Mouse (Mus musculus): ENCODE data around the gene Inhbe.

DNA sequence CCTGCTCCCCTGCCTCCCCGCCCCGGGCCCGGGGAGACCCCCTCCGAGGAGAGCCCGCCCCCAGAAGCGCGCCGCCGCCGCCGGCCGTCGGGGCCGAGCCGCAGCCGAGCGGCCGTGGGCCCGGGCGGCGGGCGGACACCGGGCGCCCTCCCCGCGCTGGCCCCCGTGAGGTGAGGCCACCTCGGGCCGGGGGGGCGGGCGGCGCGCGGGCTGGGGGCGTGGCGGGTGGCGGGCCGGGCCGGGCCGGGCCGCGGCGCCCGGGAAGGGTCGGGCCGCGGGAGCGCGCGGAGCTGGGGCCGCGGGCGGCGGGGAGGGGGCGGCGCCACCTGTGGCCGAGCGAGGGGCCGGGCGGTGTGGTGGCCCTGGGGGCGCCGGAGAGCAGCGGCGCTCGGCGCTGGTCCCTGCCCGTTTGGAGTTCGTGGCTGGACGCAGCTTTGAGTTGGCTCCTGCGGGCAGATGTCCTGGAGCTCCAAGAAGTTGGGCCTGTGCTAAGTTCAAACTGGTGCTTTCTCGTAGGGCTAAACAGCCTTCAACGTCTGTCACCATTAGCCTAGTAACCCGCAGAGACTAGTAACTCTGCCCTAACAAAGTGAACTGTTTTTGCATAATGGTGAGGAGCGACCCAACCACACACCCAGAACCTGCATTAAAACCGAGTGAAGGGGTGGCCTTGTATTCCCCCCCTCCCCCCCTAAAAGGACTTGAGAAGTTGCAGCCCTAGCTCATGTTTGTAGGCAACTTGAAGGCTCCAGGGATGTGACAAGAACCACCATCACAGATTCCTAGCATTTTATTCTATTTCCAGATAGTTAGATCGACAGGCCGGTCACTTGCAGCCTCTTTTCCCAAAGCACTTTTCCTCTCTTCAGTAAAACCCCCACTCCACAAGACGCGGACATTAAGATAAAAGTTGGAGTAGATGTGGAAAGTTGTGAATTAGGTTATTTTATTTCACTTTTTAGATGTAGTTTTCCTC is 26.8 kb upstream of the Inhbe start:
- peak; percentile 47 for TF ChIP-seq CTCF (IDR thresholded peaks at IDR 0.05)
- no peak for TF ChIP-seq EP300 (IDR thresholded peaks at IDR 0.05)
